Mouse (Mus musculus) c-Kit-positive CD71-positive TER-119-positive erythroid progenitor cells, embryonic 14.5 days (primary cell): Measurements from ENCODE around the gene Spry2.

Experiments
- DNase-seq: peaks from one replicate; pipeline ENCODE4 v3.0.0-alpha.2; 2013; ENCODE audit warnings: low spot score

The Spry2 gene

GRCm38 (mm10) chr14:105892941-105893622 is 3.5 kb downstream of the Spry2 start:
- DNase-seq = no peak

DNA sequence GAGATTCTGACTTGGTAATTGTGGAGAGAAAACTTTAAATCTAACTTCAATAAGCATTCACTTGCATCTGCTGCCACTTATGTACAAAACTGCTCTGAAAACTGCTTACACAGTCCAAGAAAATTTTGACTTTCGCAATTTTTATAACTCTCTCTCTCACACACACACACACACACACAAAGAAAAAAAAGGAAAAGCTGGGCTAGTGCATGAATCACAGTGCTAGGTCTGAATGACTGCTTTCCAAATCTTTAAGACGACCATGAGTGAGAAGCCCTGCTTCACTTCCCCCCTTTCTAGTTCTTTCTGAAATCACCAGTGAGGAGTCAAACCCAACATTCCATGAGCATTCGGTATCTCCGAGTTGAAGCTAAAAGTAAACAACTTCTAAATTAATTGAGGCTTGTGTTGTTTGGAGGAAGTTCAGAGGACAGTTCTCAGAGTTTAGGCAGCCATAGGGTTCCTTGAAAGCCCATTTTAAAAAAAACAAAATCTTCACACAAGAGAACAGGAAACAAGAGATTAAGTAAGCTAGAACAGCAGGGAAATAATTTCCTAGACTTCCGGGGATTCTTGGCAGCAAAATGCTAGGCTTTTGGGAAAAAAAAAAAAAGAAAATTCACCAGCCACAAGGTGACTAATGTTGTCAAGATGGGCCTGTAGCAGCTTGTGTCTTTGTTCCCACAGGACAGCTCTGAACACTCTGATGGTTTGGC is 5.9 kb downstream of the Spry2 start:
- no peak for DNase-seq

- no peak for DNase-seq
Measured at GRCm38 (mm10) chr14:105886643-105887374, 9.8 kb downstream of the Spry2 start.

DNA sequence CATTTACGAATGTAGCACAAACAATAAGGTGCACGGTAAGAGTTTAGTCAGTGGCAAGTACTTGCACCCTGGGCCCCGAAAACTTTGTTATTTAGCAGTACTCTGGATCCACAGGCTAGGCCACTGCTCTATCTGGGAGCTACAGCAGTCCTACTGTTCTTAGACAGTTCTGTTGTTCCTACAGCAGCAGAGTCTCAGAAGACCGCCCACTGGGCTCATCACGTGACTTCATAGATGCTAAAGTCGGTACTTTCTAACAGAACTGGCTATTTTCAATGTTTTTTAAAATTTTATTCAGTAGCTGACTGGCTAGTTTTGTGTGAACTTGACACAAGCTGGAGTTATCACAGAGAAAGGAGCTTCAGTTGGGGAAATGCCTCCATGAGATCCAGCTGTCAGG is 11.4 kb downstream of the Spry2 start:
- DNase-seq = no peak

- DNase-seq = no peak
Measured at GRCm38 (mm10) chr14:105883215-105883614, 13.4 kb downstream of the Spry2 start.

GRCm38 (mm10) chr14:105878359-105878758 is 18.3 kb downstream of the Spry2 start:
- DNase-seq = no peak

DNA sequence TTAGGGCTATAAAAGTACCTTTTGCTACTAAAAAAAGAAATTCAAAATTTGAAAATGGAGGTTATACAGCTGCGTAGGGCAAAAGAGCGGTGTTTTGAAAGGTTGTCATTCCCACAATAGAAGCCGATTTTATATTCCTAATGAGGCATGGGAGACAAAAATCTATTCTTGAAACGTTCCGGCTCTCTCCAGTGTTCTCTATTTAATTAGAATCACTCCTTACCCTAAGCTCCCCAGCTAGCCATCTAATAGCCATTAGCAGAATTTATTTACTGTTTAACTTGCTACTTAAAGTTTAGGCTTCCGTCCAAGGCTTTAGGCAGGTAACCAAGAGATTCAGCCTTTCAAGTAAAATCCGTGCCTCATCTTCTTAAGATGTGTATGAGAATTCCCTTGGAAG is 20.2 kb downstream of the Spry2 start:
- DNase-seq = no peak

- no peak for DNase-seq
Measured at GRCm38 (mm10) chr14:105870370-105870936, 26.2 kb downstream of the Spry2 start.

GRCm38 (mm10) chr14:105865381-105865938 is 31.2 kb downstream of the Spry2 start:
- DNase-seq = no peak

GRCm38 (mm10) chr14:105862199-105862598 is 34.4 kb downstream of the Spry2 start:
- no peak for DNase-seq

DNA sequence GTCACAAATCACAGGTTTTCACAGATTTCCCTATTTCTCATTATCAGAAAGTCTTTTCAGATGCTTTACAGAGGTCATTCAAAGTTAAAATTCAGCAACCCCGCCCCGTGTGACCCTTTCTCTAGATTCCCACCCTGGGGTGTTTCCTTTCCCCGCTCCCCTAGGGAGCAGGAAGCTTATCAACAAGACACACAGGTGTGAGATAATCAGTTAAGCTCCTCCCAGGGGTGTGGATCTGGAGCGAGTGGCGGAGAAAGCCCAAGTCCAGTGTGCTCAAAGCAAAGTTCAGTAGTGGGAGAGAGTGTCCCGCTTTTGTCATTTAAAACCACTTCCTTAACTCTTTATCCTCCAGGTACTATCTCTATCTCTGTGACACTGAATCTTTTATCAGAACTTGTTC is 35.7 kb downstream of the Spry2 start:
- DNase-seq = no peak

DNA sequence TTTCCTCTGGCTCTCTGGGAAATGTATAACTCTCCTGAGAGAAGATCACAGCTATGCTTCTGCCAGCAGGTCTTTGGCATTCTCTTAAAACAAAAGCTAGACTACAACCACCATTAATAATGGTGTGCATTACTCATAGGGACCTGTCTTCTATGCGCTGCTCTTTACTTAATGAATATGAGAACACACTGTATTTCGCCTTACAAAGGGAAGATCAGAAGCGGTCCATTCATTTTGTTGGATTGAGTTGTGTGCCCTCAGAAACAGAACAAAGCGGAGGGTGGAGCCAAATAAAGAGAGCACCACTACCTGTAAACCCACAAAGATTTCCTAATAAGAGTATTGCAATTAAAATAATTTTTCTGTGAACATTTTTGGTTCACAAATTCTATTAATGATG is 36.3 kb downstream of the Spry2 start:
- DNase-seq = no peak

- no peak for DNase-seq
Measured at GRCm38 (mm10) chr14:105859876-105860275, 36.7 kb downstream of the Spry2 start.

DNA sequence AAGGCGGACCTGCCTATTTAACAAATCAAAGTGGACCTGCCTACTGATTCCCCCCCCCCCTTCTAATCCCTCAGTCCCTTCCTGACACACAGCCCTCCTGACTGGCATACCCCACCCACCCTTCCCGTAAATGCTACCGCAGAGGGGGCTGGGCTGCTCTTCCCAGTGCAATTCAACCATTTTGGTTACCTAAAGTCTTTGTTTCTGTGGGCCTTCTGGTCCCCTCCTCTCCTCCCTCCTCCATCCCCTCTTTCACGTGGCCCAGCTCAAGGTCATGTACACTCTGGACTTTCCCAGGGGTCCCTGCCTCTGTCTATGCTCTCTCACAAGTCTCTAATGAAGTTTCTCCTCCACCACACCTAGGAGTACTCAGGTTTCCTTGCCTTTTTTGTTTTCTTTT is 37.3 kb downstream of the Spry2 start:
- DNase-seq = no peak

DNA sequence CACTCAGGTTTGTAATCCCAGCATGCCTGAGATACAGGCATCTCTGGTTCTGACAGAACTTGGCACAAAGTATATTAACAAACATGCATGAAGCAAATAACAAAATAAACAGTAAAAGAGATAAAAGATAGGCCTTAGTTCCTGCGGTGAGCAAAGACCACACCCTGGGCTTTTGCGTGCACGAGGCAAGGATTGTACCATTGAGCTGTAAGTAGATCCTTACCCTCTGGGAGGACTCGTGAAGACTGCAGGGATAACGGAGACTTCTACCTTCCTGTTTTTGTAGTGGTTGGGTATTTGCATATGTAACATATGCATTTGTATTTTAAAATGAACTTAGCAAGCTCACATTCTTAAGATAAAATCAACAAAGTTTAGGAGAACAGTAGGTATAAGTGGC is 37.7 kb downstream of the Spry2 start:
- DNase-seq = no peak

GRCm38 (mm10) chr14:105851359-105852067 is 45.1 kb downstream of the Spry2 start:
- no peak for DNase-seq
